Mouse (Mus musculus) liver, adult 2 months (tissue): ENCODE results near the gene Fasn. TPM values are rescaled to one million over a fixed set of nuclear protein-coding genes. Genes with fewer than 3 reads are reported as not detected.

Source experiments
- DNase-seq: peaks from one replicate; pipeline ENCODE4 v3.0.0-alpha.2; 2011; ENCODE audit warnings: low read depth, low spot score; ENCODE audit errors: extremely low read depth
- H3K27ac ChIP-seq: fragments of 200-500 bp; replicated peaks from 2 replicates; pipeline ENCODE4 v1.5.1; 2012; ENCODE audit warnings: low read depth, mild to moderate bottlenecking, control low read depth, inconsistent platforms, low read length; ENCODE audit not compliant: insufficient read depth
- H3K27me3 ChIP-seq: fragments of 200-500 bp; 2 replicates; pipeline ENCODE4 v1.6.1; 2012; ENCODE audit warnings: mild to moderate bottlenecking, moderate library complexity, low read length, inconsistent platforms; ENCODE audit not compliant: control insufficient read depth, insufficient read depth
- H3K36me3 ChIP-seq: fragments of 200-500 bp; 2 replicates; pipeline ENCODE4 v1.6.1; 2012; ENCODE audit warnings: low read length, inconsistent platforms; ENCODE audit not compliant: control insufficient read depth, insufficient read depth
- H3K4me1 ChIP-seq: fragments of 200-500 bp; 2 replicates; pipeline ENCODE4 v1.6.1; 2011; ENCODE audit warnings: low read length; ENCODE audit not compliant: control insufficient read depth, insufficient read depth
- H3K4me3 ChIP-seq: fragments of 200-500 bp; 2 replicates; pipeline ENCODE4 v1.5.1; 2011; ENCODE audit warnings: low read depth, mild to moderate bottlenecking, control low read depth, low read length, moderate library complexity; ENCODE audit not compliant: insufficient read depth
- H3K79me2 ChIP-seq: fragments of 200-500 bp; 2 replicates; pipeline ENCODE4 v1.6.1; 2012; ENCODE audit warnings: inconsistent platforms, mild to moderate bottlenecking, low read length, moderate library complexity; ENCODE audit not compliant: control insufficient read depth, insufficient read depth
- H3K9ac ChIP-seq: fragments of 200-500 bp; 2 replicates; pipeline ENCODE4 v1.6.1; 2012; ENCODE audit warnings: low read depth, mild to moderate bottlenecking, control low read depth, inconsistent platforms, low read length
- CTCF ChIP-seq: fragments of 200-500 bp; IDR thresholded peaks from 2 replicates; pipeline ENCODE4 v1.5.1; 2011; ENCODE audit warnings: low read depth, low read length, control low read depth
- POLR2A ChIP-seq: fragments of 200-500 bp; IDR thresholded peaks from 2 replicates; pipeline ENCODE4 v1.6.1; 2011; ENCODE audit warnings: low read length, control low read depth; ENCODE audit not compliant: insufficient read depth; ENCODE audit errors: extremely low read depth
- WGBS: fragments of 180-500 bp; shearing (Covaris S2); methylation state at CpG from one replicate; pipeline ENCODE4 v1.1.7; 2018; 5-methylcytosine and 5-hydroxymethylcytosine counted together
- polyA plus RNA-seq: library from polyadenylated mRNA; depleted of rRNA; stranded (reverse); fragments of >200 nt; gene quantifications from 2 replicates; pipeline ENCODE4 v1.2.3, GENCODE M21; 2012
- total RNA-seq: library from RNA; depleted of rRNA; stranded (reverse); fragments of >200 nt; gene quantifications from 2 replicates; pipeline ENCODE4 v1.2.3, GENCODE M21; 2014

The Fasn gene
- total and polyA plus RNA-seq, 2 experiments = 198 to 935 TPM

GRCm38 (mm10) chr11:120805375-120806298, 18.7 kb downstream of the Fasn start:
- no peak overlapping the region for H3K9ac ChIP-seq
- no peaks in the 10 kb centered on the region for H3K27me3 ChIP-seq
- peaks cover 2% of the 10 kb centered on the region; the same call in 1 of the 2 replicates for H3K4me1 ChIP-seq
- 70% methylated on average over 7 of the region's 7 CpGs for WGBS
- no peak overlapping the region for H3K4me3 ChIP-seq
- H3K36me3 ChIP-seq = peaks cover 31% of the 10 kb centered on the region
- TF ChIP-seq CTCF = no peak
- no peak for TF ChIP-seq POLR2A
- H3K79me2 ChIP-seq = no peaks in the 10 kb centered on the region
- DNase-seq = peak; percentile 82
- 0 out of 2 replicates have a peak overlapping the region, but pooled peaks have one; percentile 1 for H3K27ac ChIP-seq

DNA sequence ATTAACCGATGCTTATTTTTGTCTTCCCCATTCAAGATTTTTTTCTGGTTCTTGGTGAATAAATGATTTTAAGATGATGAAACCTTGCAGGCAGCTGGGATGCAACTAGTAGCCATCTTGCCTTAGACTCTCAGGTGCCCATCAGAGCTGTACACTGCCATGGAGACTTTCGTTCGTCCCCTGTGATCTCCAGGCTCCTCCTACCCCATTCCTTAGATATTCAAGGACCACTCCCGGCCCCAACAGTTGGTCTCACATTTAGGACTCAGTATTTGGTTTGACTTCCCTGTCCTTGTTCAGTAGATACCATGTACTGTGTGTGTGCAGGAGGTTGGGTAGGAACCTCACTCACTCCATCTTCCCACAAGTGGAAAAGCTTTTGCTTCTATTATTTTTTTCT, 19.6 kb downstream of the Fasn start:
- TF ChIP-seq CTCF (no peak), POLR2A (no peak)
- Histone ChIP-seq H3K27ac (no peak overlapping the region), H3K79me2 (no peaks in the 10 kb centered on the region), H3K4me3 (no peak overlapping the region), H3K9ac (no peak overlapping the region), H3K4me1 (peaks cover 5% of the 10 kb centered on the region; the same call in 1 of the 2 replicates), H3K36me3 (peaks cover 23% of the 10 kb centered on the region), H3K27me3 (no peaks in the 10 kb centered on the region)
- no peak for DNase-seq
- 55% methylated on average over 4 of the region's 4 CpGs for WGBS

- no peak for TF ChIP-seq POLR2A
- TF ChIP-seq CTCF = no peak
- 38% methylated on average over 7 of the region's 7 CpGs for WGBS
Measured at GRCm38 (mm10) chr11:120804274-120804673, 20.1 kb downstream of the Fasn start.

DNA sequence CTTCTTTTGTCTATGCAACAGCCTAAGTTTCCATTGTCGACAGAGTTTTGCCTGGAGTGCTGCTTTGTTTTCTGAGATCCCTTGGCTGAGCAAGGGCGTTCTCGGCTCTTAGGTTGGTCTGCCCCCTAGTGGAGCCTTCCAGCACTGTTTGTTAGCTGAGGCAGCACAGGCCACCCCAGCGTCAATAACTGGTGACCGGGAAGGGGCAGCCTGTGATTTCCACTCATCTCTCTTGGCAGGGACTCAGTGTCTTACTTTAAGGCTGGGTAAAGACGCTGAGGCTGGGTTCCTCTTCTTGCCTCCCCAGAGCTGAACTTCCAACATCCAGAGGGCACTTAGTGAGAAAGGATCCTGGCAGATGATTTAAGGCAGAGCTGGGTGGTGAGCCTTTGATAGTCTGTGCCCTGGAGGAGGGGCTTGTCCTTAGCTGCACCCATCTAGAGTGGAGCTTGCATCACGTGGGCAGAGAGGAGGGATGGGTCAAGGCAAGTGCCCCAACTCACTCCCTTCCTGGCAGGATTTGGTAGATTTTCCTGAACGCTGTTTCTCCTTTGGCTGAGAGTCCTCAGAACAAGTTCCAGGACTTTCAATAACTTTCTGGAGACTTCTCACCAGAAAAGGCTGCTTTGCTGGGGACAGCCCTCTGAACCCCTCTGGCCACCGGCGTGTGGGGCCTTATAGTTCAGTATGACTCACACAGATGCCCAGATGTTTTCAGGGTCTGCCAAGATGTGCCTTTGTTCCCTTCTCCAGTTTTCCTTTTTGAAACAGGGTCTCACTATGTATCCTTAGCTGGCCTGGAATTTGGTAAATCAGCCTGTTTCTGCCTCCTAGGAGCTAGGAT, 24.1 kb downstream of the Fasn start:
- peaks cover 10% of the 10 kb centered on the region for H3K4me1 ChIP-seq
- H3K9ac ChIP-seq = no peak overlapping the region; the same call in 1 of the 2 replicates
- WGBS = 6% methylated on average over 10 of the region's 10 CpGs
- peak overlapping the region; percentile 64 for H3K27ac ChIP-seq
- H3K79me2 ChIP-seq = peaks cover 8% of the 10 kb centered on the region
- no peaks in the 10 kb centered on the region for H3K27me3 ChIP-seq
- H3K36me3 ChIP-seq = no peaks in the 10 kb centered on the region; the same call in 1 of the 2 replicates
- H3K4me3 ChIP-seq = no peak overlapping the region
- DNase-seq = peak; percentile 92
- TF ChIP-seq POLR2A = no peak
- TF ChIP-seq CTCF = peak; percentile 97

More at GRCm38 (mm10) chr11:120804274-120804673, 20.1 kb downstream of the Fasn start:
- Histone ChIP-seq H3K9ac (no peak overlapping the region), H3K79me2 (no peaks in the 10 kb centered on the region), H3K36me3 (peaks cover 20% of the 10 kb centered on the region), H3K4me1 (peaks cover 6% of the 10 kb centered on the region; the same call in 1 of the 2 replicates), H3K27me3 (no peaks in the 10 kb centered on the region), H3K4me3 (no peak overlapping the region), H3K27ac (no peak overlapping the region)
- DNase-seq = peak; percentile 58

GRCm38 (mm10) chr11:120799316-120799890, 24.9 kb downstream of the Fasn start:
- Histone ChIP-seq H3K4me1 (peaks cover 15% of the 10 kb centered on the region), H3K36me3 (no peaks in the 10 kb centered on the region), H3K27ac (no peak overlapping the region), H3K27me3 (no peaks in the 10 kb centered on the region), H3K4me3 (no peak overlapping the region), H3K79me2 (peaks cover 13% of the 10 kb centered on the region), H3K9ac (no peak overlapping the region)
- 56% methylated on average over 6 of the region's 6 CpGs for WGBS
- no peak for TF ChIP-seq CTCF
- no peak for TF ChIP-seq POLR2A
- no peak for DNase-seq
